Mouse (Mus musculus) ES-Bruce4 (cell line): ENCODE results near the gene Ddx6. TPM values are rescaled to one million over a fixed set of nuclear protein-coding genes. Genes with fewer than 3 reads are reported as not detected.

ENCODE experiments used
- H3K27ac ChIP-seq: 2 replicates; pipeline ENCODE4 v1.5.1; 2012; ENCODE audit warnings: low read length, inconsistent platforms; ENCODE audit not compliant: insufficient read depth
- H3K27me3 ChIP-seq: 2 replicates; pipeline ENCODE4 v1.6.1; 2012; ENCODE audit warnings: mild to moderate bottlenecking, low read length, inconsistent platforms; ENCODE audit not compliant: control insufficient read depth, poor library complexity, insufficient read depth, severe bottlenecking
- H3K36me3 ChIP-seq: 2 replicates; pipeline ENCODE4 v1.6.1; 2012; ENCODE audit warnings: inconsistent platforms, mild to moderate bottlenecking, low read length, moderate library complexity; ENCODE audit not compliant: control insufficient read depth, poor library complexity, insufficient read depth, severe bottlenecking
- H3K4me1 ChIP-seq: one replicate; pipeline ENCODE4 v1.8.1; 2011; ENCODE audit warnings: low read length; ENCODE audit not compliant: control insufficient read depth, insufficient read depth
- H3K4me3 ChIP-seq: 2 replicates; pipeline ENCODE4 v1.5.1; 2011; ENCODE audit warnings: low read depth, mild to moderate bottlenecking, low read length
- H3K9ac ChIP-seq: 2 replicates; pipeline ENCODE4 v1.6.1; 2012; ENCODE audit warnings: low read depth, mild to moderate bottlenecking, inconsistent platforms; ENCODE audit not compliant: poor library complexity, severe bottlenecking
- H3K9me3 ChIP-seq: replicated peaks from 2 replicates; pipeline ENCODE4 v1.6.1; 2012; ENCODE audit warnings: mild to moderate bottlenecking, low read length, inconsistent platforms; ENCODE audit not compliant: control insufficient read depth, poor library complexity, insufficient read depth, severe bottlenecking
- CTCF ChIP-seq: IDR thresholded peaks from one replicate; pipeline ENCODE4 v1.8.1; 2011; ENCODE audit warnings: low read depth, low read length
- EP300 ChIP-seq: IDR thresholded peaks from 2 replicates; pipeline ENCODE4 v1.6.1; 2011; ENCODE audit warnings: low read depth, low read length; ENCODE audit not compliant: insufficient read depth
- POLR2A ChIP-seq: IDR thresholded peaks from one replicate; pipeline ENCODE4 v1.8.1; 2011; ENCODE audit warnings: low read length; ENCODE audit not compliant: insufficient read depth
- polyA plus RNA-seq: library from polyadenylated mRNA; stranded (reverse); fragments of >200 nt; gene quantifications from 2 replicates; pipeline ENCODE4 v1.2.4, GENCODE M21; 2011; ENCODE audit warnings: low read depth; ENCODE audit not compliant: missing spikeins, insufficient read depth, insufficient read length

Gene Ddx6
- polyA plus RNA-seq, 1 experiment = 176 TPM

DNA sequence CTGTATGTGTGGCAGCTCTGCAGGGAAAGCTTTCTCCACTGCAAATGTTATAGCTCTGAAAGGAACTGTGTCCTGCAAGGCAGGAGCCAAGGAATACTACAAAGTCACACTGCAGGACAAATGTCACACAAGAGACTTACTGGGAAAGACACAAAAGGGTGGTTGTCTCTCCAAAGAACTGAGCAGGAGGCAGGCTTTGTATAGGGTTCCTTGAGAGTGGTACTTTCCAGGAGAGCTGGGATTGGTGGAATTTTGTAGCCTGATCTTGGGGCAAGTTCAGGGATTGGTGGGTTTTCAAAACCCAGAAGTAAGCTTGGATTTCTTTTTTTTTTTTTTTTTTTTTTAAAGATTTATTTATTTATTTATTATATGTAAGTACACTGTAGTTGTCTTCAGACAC, 15.6 kb upstream of the Ddx6 start:
- Histone ChIP-seq H3K9me3 (peaks cover 6% of the 10 kb centered on the region; the same call in 1 of the 2 replicates), H3K4me1 (peaks cover 3% of the 10 kb centered on the region), H3K4me3 (no peak overlapping the region), H3K36me3 (no peaks in the 10 kb centered on the region), H3K27ac (peak overlapping the region; percentile 92), H3K27me3 (no peaks in the 10 kb centered on the region), H3K9ac (no peak overlapping the region)
- TF ChIP-seq EP300 (no peak), POLR2A (no peak), CTCF (no peak)

DNA sequence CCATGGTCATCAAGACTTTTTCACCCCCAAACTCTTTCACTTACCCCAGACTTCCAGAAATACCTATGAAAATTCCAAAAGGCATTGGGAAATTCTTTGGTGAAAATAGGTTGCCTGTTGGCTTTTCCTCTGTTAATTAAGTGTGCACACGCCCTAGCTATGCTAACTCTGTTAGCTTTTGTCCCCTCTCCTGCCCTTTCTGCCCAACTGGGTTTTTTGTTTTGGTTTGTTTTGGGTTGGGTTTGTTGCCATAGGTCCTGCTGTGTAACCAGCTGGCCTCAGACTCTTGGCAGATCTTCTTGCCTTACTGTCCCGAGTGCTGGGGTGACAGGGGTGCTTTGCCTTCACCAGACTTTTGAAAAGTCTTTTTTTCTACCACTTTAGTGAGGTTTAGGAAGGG, 13.7 kb upstream of the Ddx6 start:
- Histone ChIP-seq H3K9ac (no peak overlapping the region), H3K27me3 (no peaks in the 10 kb centered on the region), H3K36me3 (no peaks in the 10 kb centered on the region), H3K4me1 (peaks cover 3% of the 10 kb centered on the region), H3K4me3 (no peak overlapping the region), H3K9me3 (peaks cover 5% of the 10 kb centered on the region; the same call in 1 of the 2 replicates), H3K27ac (peak overlapping the region; percentile 89)
- TF ChIP-seq CTCF (no peak), POLR2A (no peak), EP300 (peak; percentile 78)

DNA sequence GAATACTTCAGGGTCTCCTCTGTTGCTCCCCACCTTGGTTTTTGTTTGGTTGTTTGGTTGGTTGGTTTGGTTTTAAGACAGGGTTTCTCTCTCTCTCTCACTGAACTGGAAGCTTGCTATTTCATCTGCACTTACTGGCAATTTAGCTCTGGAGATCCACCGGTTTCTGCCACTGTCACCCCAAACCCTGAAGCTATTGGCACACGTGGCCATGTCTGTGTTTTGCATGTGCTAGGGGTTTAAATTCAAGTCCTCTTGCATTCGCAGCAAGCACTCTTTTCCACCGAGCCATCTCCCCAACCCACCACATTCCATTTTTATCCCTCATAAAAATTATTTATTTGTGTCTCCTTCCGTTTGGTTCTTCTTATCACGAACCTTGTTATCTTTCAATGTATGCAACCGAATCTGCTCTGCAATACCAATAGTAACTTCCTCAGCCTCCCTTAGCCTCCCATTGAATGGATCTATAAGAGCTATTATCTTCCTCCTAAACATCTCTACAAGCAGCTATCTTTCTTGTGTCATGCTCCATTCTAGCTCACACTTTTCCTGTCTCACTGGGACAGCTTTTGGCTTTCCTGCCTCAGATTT, 13.0 kb upstream of the Ddx6 start:
- Histone ChIP-seq H3K27ac (peak overlapping the region; percentile 30; the same call in 1 of the 2 replicates), H3K9ac (no peak overlapping the region), H3K36me3 (no peaks in the 10 kb centered on the region), H3K4me3 (no peak overlapping the region), H3K9me3 (peaks cover 5% of the 10 kb centered on the region; the same call in 1 of the 2 replicates), H3K4me1 (peaks cover 7% of the 10 kb centered on the region), H3K27me3 (no peaks in the 10 kb centered on the region)
- TF ChIP-seq POLR2A = no peak
- TF ChIP-seq CTCF = no peak
- no peak for TF ChIP-seq EP300

DNA sequence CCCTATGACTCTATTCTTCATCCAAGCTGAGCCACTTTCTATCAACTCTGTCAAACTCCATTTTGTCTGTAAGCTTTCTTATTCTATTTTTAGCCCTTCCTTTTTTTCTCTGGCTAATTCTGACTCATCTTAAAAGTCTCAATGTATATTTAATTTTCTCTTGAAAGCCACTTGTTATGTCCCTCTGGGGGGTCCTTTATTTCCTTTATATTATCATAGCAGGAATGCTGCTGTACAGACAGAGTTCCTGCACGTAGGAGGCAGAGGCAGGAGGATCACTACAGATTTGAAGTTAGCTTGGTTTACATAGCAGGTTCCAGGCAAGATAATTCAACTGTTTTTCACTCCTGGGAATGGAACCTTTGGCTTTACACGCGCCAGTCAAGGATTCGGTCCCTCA, 11.5 kb upstream of the Ddx6 start:
- TF ChIP-seq POLR2A (no peak), CTCF (no peak), EP300 (no peak)
- Histone ChIP-seq H3K9me3 (peaks cover 5% of the 10 kb centered on the region; the same call in 1 of the 2 replicates), H3K27ac (peak overlapping the region; percentile 93), H3K27me3 (no peaks in the 10 kb centered on the region), H3K4me3 (no peak overlapping the region), H3K4me1 (peaks cover 12% of the 10 kb centered on the region), H3K9ac (no peak overlapping the region), H3K36me3 (no peaks in the 10 kb centered on the region)

DNA sequence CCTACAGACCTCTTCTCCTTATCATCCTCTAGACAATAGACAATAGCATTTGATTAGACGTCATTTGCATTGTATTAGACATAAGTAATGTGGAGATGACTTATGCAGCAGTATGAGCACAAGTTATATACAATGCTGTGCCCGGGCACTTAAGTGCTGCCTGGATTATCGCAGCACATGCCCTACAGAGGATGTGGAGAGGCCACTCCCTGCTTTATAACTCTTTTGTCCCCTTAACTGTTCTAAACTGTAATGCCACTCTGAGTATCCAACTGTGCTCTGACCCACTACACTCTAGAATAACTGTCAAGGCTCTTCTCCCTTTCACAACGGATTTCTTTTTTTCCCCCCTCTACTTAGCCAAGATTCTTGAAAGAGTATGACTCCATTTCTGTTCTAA, 10.8 kb upstream of the Ddx6 start:
- H3K27ac ChIP-seq = peak overlapping the region; percentile 85
- no peaks in the 10 kb centered on the region for H3K27me3 ChIP-seq
- H3K4me1 ChIP-seq = peaks cover 10% of the 10 kb centered on the region
- TF ChIP-seq POLR2A (no peak), EP300 (no peak), CTCF (no peak)
- H3K36me3 ChIP-seq = no peaks in the 10 kb centered on the region
- H3K9ac ChIP-seq = 0 out of 2 replicates have a peak overlapping the region, but pooled peaks have one; percentile 30
- peaks cover 5% of the 10 kb centered on the region; the same call in 1 of the 2 replicates for H3K9me3 ChIP-seq
- H3K4me3 ChIP-seq = no peak overlapping the region

DNA sequence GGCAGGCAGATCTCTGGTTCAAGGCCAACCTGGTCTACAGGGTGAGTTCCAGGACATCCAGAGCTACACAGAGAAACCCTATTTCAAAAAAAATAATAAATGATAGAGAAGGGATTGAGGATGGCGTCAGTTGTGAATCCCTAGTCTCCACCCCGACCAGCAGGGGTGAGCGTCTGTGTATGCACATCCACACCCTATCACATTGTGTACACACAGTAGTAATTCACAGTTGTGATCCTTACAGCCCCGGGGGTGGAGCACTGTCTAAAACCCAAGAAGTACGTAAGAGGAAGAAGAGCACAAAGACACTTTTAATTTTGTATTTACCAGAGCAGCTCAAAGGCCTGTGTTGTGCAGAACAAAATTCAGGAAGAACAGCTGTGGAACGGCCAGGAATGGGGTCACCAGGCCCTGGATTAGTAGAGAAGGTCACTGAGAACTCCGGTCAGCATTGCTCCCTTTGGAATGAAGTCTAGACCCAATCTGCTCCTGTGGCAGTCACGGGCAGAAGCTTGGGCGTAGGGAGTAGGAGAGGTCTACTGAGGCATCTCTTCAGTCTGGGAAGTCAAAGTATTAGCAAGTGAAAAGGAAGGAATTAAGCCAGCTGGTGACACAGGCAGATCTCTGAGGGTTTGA, 9.7 kb upstream of the Ddx6 start:
- Histone ChIP-seq H3K27ac (peak overlapping the region; percentile 95), H3K27me3 (no peaks in the 10 kb centered on the region), H3K36me3 (no peaks in the 10 kb centered on the region), H3K9ac (peak overlapping the region; percentile 25), H3K4me1 (peaks cover 10% of the 10 kb centered on the region), H3K4me3 (peak overlapping the region; percentile 38), H3K9me3 (peaks cover 5% of the 10 kb centered on the region; the same call in 1 of the 2 replicates)
- TF ChIP-seq EP300 (peak; percentile 94), POLR2A (no peak)
